Mouse (Mus musculus): ENCODE data around the gene Gal3st1. TPM values are rescaled to one million over a fixed set of nuclear protein-coding genes. Genes with fewer than 3 reads are reported as not detected.
"Not testable (repeated sequence)": the region's sequence is repeated elsewhere in the genome, so short reads cannot be mapped to it uniquely, and the experiment has no call there.

Gene Gal3st1
- total RNA-seq, 2 experiments from 2014 or later = 0.20 TPM; not detected in 1

- DNase-seq = peak in 1 of 2 experiments; percentile 17
Measured at GRCm38 (mm10) chr11:3982275-3983209, 894 bp upstream of the Gal3st1 start.

GRCm38 (mm10) chr11:3983863-3984745 is 668 bp downstream of the Gal3st1 start:
- no peak for DNase-seq

DNA sequence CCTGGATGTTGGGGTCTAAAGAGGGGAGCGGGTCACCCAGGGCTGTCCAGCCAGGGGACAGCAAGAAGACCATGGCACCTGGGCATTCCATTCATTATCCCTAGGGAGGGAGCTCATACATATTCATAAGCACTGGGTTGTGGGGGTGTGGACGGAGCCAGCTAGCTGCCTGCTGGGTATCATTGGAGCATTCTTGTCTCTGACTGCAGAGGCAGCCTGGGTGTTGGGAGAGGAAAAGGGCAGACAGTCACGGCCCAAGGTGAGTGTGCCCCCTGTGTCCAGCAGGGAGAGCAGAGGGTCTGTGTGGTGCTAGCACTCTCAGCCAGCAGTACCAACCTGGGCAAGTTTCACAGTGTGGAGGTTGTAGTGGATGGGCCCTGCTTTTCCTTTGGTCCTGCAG is 6.3 kb downstream of the Gal3st1 start:
- no peak for DNase-seq

GRCm38 (mm10) chr11:3993132-3993531 is 9.7 kb downstream of the Gal3st1 start:
- DNase-seq = no peak

- no peak for DNase-seq
Measured at GRCm38 (mm10) chr11:3993914-3994313, 10.5 kb downstream of the Gal3st1 start.

- no peak for DNase-seq
Measured at GRCm38 (mm10) chr11:3995511-3995910, 12.1 kb downstream of the Gal3st1 start.

- no peak for DNase-seq
Measured at GRCm38 (mm10) chr11:3996840-3997239, 13.4 kb downstream of the Gal3st1 start.

GRCm38 (mm10) chr11:3997978-3998720 is 14.7 kb downstream of the Gal3st1 start:
- DNase-seq = peak in 1 of 2 experiments; percentile 6

- DNase-seq = no peak
Measured at GRCm38 (mm10) chr11:3999547-3999946, 16.1 kb downstream of the Gal3st1 start.

GRCm38 (mm10) chr11:4001603-4002002 is 18.2 kb downstream of the Gal3st1 start:
- peak; percentile 75 to 76 for DNase-seq

GRCm38 (mm10) chr11:4005220-4005805 is 21.9 kb downstream of the Gal3st1 start:
- DNase-seq = no peak

DNA sequence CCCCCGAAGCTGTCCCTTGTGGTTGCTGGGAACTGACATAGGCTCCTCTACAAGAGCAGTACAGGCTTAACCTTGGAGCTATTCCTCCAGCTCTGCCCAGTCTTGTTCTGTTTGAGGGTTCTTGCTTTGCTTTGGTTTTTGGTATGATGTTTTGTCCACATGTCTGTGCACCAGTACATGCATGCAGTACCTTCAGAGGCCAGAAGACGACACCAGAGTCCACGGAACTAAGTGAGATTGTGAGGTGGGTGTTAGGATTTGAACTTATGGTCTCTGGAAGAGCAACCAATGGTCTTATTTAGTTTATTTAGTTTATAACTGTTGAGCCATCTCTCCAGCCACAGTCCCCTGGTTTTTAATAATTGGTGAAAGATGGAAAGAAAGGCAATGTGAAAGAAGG is 23.0 kb downstream of the Gal3st1 start:
- DNase-seq = no peak

- no peak for DNase-seq
Measured at GRCm38 (mm10) chr11:4012616-4013015, 29.2 kb downstream of the Gal3st1 start.

DNA sequence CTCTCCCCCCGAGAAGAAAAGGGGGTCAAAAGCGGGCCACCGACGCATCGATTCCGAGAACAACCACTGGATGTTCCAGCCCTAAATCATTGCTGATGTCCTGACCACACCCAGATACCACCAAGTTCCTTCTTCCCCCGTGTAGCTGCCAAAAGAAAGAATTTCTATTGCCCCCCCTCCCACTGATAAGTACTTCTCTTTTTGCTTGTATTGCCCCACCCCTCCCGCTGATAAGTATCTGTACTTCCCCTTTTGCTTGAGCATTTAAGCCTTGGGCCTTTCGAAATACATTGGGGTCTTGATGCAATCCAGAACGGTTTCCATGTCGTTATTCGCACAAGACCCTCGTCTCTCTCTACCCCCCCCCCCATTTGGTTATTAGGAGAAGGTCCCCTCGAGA is 32.4 kb downstream of the Gal3st1 start:
- DNase-seq = not testable (repeated sequence)

DNA sequence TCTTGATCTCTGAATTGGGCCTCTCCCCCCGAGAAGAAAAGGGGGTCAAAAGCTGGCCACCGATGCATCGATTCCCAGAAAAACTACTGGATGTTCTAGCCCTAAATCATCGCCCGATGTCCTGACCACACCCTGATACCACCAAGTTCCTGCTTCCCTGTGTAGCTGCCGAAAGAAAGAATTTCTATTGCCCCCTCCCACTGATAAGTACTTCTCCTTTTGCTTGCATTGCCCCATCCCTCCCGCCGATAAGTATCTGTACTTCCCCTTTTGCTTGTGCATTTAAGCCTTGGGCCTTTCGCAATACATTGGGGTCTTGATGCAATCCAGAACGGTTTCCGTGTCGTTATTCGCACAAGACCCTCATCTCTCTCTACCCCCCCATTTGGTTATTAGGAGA is 38.7 kb downstream of the Gal3st1 start:
- DNase-seq = not testable (repeated sequence)

- DNase-seq = no peak
Measured at GRCm38 (mm10) chr11:4023321-4023720, 39.9 kb downstream of the Gal3st1 start.

DNA sequence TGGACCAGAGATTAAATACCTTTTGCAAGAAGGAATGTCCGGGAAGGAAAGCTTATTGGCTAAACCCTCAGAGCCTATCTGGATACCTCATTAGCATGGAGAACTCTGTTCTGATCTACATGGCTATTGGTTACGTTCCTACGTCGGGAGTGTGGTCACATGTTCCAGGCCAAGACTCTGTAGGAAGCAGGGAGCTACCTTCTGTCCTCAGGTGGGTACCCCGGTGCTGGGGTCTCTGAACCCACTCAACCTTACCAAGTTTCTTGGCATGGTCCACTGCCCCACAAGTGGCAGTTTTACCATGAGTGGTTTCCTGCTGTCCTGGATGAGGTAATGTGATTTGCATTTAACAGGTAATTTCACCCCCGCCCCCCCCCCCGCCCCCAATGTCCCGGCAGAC is 43.6 kb downstream of the Gal3st1 start:
- no peak for DNase-seq

DNA sequence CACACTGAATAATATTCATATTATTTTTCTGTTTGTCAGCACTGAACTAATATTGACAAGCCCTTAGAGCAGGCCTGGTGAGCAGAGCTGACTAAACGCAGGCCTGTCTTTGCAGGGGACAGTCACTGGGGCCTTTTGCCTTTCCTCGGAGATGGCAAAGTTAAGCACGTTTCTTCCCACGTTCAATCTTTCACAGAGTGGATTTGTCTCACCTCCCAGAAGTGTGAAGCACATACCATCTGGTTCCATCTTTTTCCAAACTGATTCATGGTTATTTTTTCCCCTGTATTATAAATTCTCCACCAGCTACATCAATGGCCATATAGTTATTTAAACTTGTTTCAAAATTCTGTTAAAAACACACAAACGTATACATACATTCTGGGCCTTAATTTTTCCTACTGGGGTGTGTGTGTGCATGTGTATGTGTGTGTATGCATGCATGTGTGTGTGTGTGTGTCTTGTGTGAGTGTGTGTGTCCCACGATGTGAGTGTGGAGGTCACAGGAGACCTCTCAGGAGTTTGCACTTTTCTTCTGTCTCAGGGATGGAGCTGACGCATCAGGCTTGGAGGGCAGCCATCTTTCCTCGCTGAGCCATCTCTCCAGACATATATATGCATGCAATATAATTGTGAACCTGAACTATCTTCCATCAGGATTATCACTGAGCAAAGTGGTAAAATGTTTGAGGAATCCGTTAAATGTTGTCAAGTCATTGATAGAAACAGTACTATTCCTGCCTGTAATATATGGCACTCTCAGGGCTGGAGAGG is 44.3 kb downstream of the Gal3st1 start:
- DNase-seq = no peak

DNA sequence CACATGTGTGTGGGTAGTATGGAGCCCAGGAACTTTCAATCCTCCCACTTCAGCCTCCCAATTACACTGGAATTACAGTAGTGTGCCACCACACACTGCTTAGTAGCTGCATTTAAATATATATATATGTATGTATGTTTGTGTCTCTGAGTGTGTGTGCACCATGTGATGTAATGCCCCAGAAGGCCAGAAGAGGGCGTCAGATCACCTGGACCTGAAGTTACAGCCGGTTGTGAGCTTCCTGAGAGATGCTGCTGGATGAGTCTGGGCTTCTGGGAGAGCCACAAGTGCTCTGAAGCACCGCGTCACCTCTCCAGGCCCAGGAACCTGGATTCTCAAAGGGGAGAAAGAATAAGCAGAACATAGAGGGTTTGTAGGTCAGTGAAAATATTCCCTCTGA is 45.9 kb downstream of the Gal3st1 start:
- DNase-seq = no peak

DNA sequence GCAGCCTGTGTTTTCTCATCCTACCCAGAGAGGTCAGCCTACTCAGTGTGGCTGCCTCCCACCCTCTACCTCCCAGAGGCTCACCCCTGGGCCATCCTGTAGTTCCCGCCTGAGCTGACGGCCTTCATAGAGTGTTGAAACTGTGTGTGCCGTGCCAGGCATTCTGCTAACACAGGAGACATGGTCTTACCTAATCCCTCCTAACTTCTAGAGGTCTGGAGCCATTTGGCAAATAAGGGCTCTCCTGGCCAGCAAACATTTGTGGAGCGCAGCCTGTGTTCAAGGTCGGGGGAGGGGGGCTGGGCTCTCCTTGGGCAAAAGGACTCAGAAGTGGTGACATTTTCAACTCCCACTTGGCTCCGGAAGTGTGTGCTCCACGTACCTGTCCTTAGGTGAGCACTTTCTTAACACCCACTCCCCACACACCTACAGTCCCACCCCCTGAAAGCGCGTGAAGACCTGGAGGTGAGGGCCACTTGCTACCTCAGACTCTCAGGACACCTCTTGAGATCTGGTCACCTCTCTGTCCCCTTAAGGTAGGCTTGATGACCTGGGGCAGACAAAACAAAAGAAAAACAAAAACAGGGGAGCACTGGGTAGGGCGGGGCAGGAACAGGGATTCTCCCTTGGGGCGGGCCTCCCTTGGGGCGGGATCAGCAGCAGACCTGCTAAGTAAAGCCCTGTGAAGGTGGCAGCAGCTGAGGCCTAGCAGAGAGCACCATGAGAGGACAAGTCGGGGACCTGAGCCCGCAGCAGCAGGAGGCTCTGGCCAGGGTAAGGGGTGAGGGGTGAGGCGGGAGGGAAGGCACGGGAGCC is 47.9 kb downstream of the Gal3st1 start, which contains the start of gene Sec14l4:
Gene Sec14l4, plus strand, starts transcription at position 337 of the 816 bp plus-strand sequence.
- peak; percentile 43 to 47 for DNase-seq
